Mouse (Mus musculus): ENCODE measurements around the gene Tnk2. TPM values are rescaled to one million over a fixed set of nuclear protein-coding genes. Genes with fewer than 3 reads are reported as not detected.
A peak's percentile ranks its signal among the peaks of the same experiment; 100 is the strongest.

Gene Tnk2
- polyA plus RNA-seq, 1 experiment from 2014 or later = 17.1 TPM

- no peak overlapping the region for H3K9ac ChIP-seq (ENCODE audit: low read length)
- DNase-seq (ENCODE audit: low spot score) (peak; percentile 14), ATAC-seq (ENCODE audit: low FRiP score, low TSS enrichment) (no peak)
- no peak overlapping the region for H3K4me3 ChIP-seq (ENCODE audit: low read depth, low read length)
- no peaks in the 10 kb centered on the region for H3K4me1 ChIP-seq (replicated peaks; ENCODE audit: control insufficient read depth, insufficient read depth)
- no peaks in the 10 kb centered on the region for H3K9me3 ChIP-seq (ENCODE audit: control insufficient read depth, low read length)
- WGBS = 71% methylated on average over 6 of the region's 6 CpGs
- H3K4me2 ChIP-seq (replicated peaks; ENCODE audit: low read depth) = no peak overlapping the region
- H3K27ac ChIP-seq (replicated peaks) = no peak overlapping the region
- TF ChIP-seq CTCF (IDR thresholded peaks at IDR 0.05; ENCODE audit: low read depth) = no peak
- no peak for TF ChIP-seq EP300 (optimal IDR thresholded peaks at IDR 0.05)
- H3K27me3 ChIP-seq (ENCODE audit: control insufficient read depth, insufficient read depth, low read length) = no peaks in the 10 kb centered on the region
- no peaks in the 10 kb centered on the region for H3K36me3 ChIP-seq (ENCODE audit: control insufficient read depth, insufficient read depth, low read length)
Measured at GRCm38 (mm10) chr16:32654071-32654733, 10.5 kb downstream of the Tnk2 start.

GRCm38 (mm10) chr16:32655534-32655933, 11.9 kb downstream of the Tnk2 start:
- Histone ChIP-seq H3K4me1 (replicated peaks; ENCODE audit: control insufficient read depth, insufficient read depth) (peaks cover 6% of the 10 kb centered on the region), H3K36me3 (ENCODE audit: control insufficient read depth, insufficient read depth, low read length) (no peaks in the 10 kb centered on the region), H3K27me3 (ENCODE audit: control insufficient read depth, insufficient read depth, low read length) (no peaks in the 10 kb centered on the region), H3K9ac (ENCODE audit: low read length) (no peak overlapping the region), H3K27ac (replicated peaks) (no peak overlapping the region), H3K4me2 (replicated peaks; ENCODE audit: low read depth) (no peak overlapping the region), H3K4me3 (ENCODE audit: low read depth, low read length) (no peak overlapping the region), H3K9me3 (ENCODE audit: control insufficient read depth, low read length) (no peaks in the 10 kb centered on the region)
- DNase-seq (ENCODE audit: low spot score) (peak; percentile 12), ATAC-seq (ENCODE audit: low FRiP score, low TSS enrichment) (no peak)
- WGBS = 88% methylated on average over 4 of the region's 4 CpGs
- TF ChIP-seq CTCF (IDR thresholded peaks at IDR 0.05; ENCODE audit: low read depth) (no peak), EP300 (optimal IDR thresholded peaks at IDR 0.05) (no peak)

GRCm38 (mm10) chr16:32656321-32656720, 12.6 kb downstream of the Tnk2 start:
- H3K9me3 ChIP-seq (ENCODE audit: control insufficient read depth, low read length) = no peaks in the 10 kb centered on the region
- 57% methylated on average over 8 of the region's 8 CpGs for WGBS
- H3K9ac ChIP-seq (ENCODE audit: low read length) = no peak overlapping the region
- no peak overlapping the region for H3K4me3 ChIP-seq (ENCODE audit: low read depth, low read length)
- peaks cover 9% of the 10 kb centered on the region for H3K4me1 ChIP-seq (replicated peaks; ENCODE audit: control insufficient read depth, insufficient read depth)
- peak; percentile 37 for DNase-seq (ENCODE audit: low spot score)
- TF ChIP-seq EP300 (optimal IDR thresholded peaks at IDR 0.05) (no peak), CTCF (IDR thresholded peaks at IDR 0.05; ENCODE audit: low read depth) (no peak)
- peak; percentile 20; the same call in 1 of the 2 replicates for ATAC-seq (ENCODE audit: low FRiP score, low TSS enrichment)
- H3K27me3 ChIP-seq (ENCODE audit: control insufficient read depth, insufficient read depth, low read length) = no peaks in the 10 kb centered on the region
- H3K27ac ChIP-seq (replicated peaks) = peak overlapping the region; percentile 56
- H3K4me2 ChIP-seq (replicated peaks; ENCODE audit: low read depth) = no peak overlapping the region
- H3K36me3 ChIP-seq (ENCODE audit: control insufficient read depth, insufficient read depth, low read length) = no peaks in the 10 kb centered on the region

- Histone ChIP-seq H3K9ac (ENCODE audit: low read length) (no peak overlapping the region), H3K27me3 (ENCODE audit: control insufficient read depth, insufficient read depth, low read length) (no peaks in the 10 kb centered on the region), H3K4me3 (ENCODE audit: low read depth, low read length) (no peak overlapping the region), H3K27ac (replicated peaks) (peak overlapping the region; percentile 56), H3K9me3 (ENCODE audit: control insufficient read depth, low read length) (no peaks in the 10 kb centered on the region), H3K4me2 (replicated peaks; ENCODE audit: low read depth) (no peak overlapping the region), H3K4me1 (replicated peaks; ENCODE audit: control insufficient read depth, insufficient read depth) (peaks cover 10% of the 10 kb centered on the region), H3K36me3 (ENCODE audit: control insufficient read depth, insufficient read depth, low read length) (no peaks in the 10 kb centered on the region)
- 61% methylated on average over 8 of the region's 8 CpGs for WGBS
- TF ChIP-seq EP300 (optimal IDR thresholded peaks at IDR 0.05) = no peak
- TF ChIP-seq CTCF (IDR thresholded peaks at IDR 0.05; ENCODE audit: low read depth) = no peak
- ATAC-seq (ENCODE audit: low FRiP score, low TSS enrichment) = peak; percentile 53
- peak; percentile 80 for DNase-seq (ENCODE audit: low spot score)
Measured at GRCm38 (mm10) chr16:32656794-32657193, 13.1 kb downstream of the Tnk2 start.

GRCm38 (mm10) chr16:32657498-32658250, 14.0 kb downstream of the Tnk2 start:
- Histone ChIP-seq H3K4me2 (replicated peaks; ENCODE audit: low read depth) (no peak overlapping the region), H3K27me3 (ENCODE audit: control insufficient read depth, insufficient read depth, low read length) (no peaks in the 10 kb centered on the region), H3K4me3 (ENCODE audit: low read depth, low read length) (no peak overlapping the region), H3K9ac (ENCODE audit: low read length) (no peak overlapping the region), H3K36me3 (ENCODE audit: control insufficient read depth, insufficient read depth, low read length) (no peaks in the 10 kb centered on the region), H3K4me1 (replicated peaks; ENCODE audit: control insufficient read depth, insufficient read depth) (peaks cover 14% of the 10 kb centered on the region), H3K27ac (replicated peaks) (peak overlapping the region; percentile 69), H3K9me3 (ENCODE audit: control insufficient read depth, low read length) (no peaks in the 10 kb centered on the region)
- peak; percentile 33 for DNase-seq (ENCODE audit: low spot score)
- 75% methylated on average over 16 of the region's 16 CpGs for WGBS
- TF ChIP-seq CTCF (IDR thresholded peaks at IDR 0.05; ENCODE audit: low read depth) (no peak), EP300 (optimal IDR thresholded peaks at IDR 0.05) (no peak)
- ATAC-seq (ENCODE audit: low FRiP score, low TSS enrichment) = no peak; the same call in 1 of the 2 replicates

GRCm38 (mm10) chr16:32658743-32659171, 15.1 kb downstream of the Tnk2 start:
- ATAC-seq (ENCODE audit: low FRiP score, low TSS enrichment) = no peak
- Histone ChIP-seq H3K9me3 (ENCODE audit: control insufficient read depth, low read length) (no peaks in the 10 kb centered on the region), H3K4me3 (ENCODE audit: low read depth, low read length) (peak overlapping the region; percentile 27), H3K4me1 (replicated peaks; ENCODE audit: control insufficient read depth, insufficient read depth) (peaks cover 14% of the 10 kb centered on the region), H3K4me2 (replicated peaks; ENCODE audit: low read depth) (peak overlapping the region; percentile 48), H3K9ac (ENCODE audit: low read length) (peak overlapping the region; percentile 53), H3K36me3 (ENCODE audit: control insufficient read depth, insufficient read depth, low read length) (no peaks in the 10 kb centered on the region), H3K27me3 (ENCODE audit: control insufficient read depth, insufficient read depth, low read length) (no peaks in the 10 kb centered on the region), H3K27ac (replicated peaks) (peak overlapping the region; percentile 45; the same call in 1 of the 2 replicates)
- TF ChIP-seq EP300 (optimal IDR thresholded peaks at IDR 0.05) (no peak), CTCF (IDR thresholded peaks at IDR 0.05; ENCODE audit: low read depth) (no peak)
- 12% methylated on average over 10 of the region's 21 CpGs for WGBS
- peak; percentile 35 for DNase-seq (ENCODE audit: low spot score)

Measured in stomach, postnatal 0 days (tissue).